Mouse (Mus musculus): ENCODE measurements around the gene Vangl1. TPM values are rescaled to one million over a fixed set of nuclear protein-coding genes. Genes with fewer than 3 reads are reported as not detected.
"Not testable (repeated sequence)": the region's sequence is repeated elsewhere in the genome, so short reads cannot be mapped to it uniquely, and the experiment has no call there.

The Vangl1 gene
- total and polyA plus RNA-seq, 3 experiments = not detected

- Histone ChIP-seq H3K9me3 (replicated peaks; ENCODE audit: low read length) (peaks cover 6% of the 10 kb centered on the region), H3K4me1 (ENCODE audit: control insufficient read depth in 1 of 2, insufficient read depth in 2 of 2) (no peaks in the 10 kb centered on the region), H3K4me3 (replicated peaks in 1 of 3; ENCODE audit: low read depth in 2 of 3, low read length in 2 of 3, poor library complexity in 1 of 3) (no peak overlapping the region), H3K27me3 (replicated peaks) (no peaks in the 10 kb centered on the region), H3K9ac (ENCODE audit: insufficient read depth, low read depth) (no peak overlapping the region), H3K4me2 (ENCODE audit: insufficient read depth, low read depth, poor library complexity, severe bottlenecking) (no peak overlapping the region), H3K36me3 (replicated peaks in 1 of 2; ENCODE audit: control insufficient read depth in 1 of 2, insufficient read depth in 1 of 2, low read length in 1 of 2) (no peaks in the 10 kb centered on the region), H3K79me2 (replicated peaks; ENCODE audit: control insufficient read depth, extremely low read depth, insufficient read depth, poor library complexity, severe bottlenecking) (no peaks in the 10 kb centered on the region), H3K27ac (ENCODE audit: insufficient read depth, low read depth) (no peak overlapping the region)
- in situ Hi-C loops (cut with MboI; ENCODE audit: low pct_ligation_motif_present, low pct_unique_long_range_greater_than_20kb, low sequenced_read_pairs) = no loop called here
- no peak for DNase-seq (ENCODE audit: extremely low read depth)
- dilution Hi-C loops (cut with MboI; ENCODE audit: extremely low pct_ligation_motif_present, extremely low pct_unique_long_range_greater_than_20kb, low sequenced_read_pairs) = no loop called here
- TF ChIP-seq PAX5 (IDR thresholded peaks at IDR 0.05; ENCODE audit: low read length) (no peak), SIN3A (IDR thresholded peaks at IDR 0.05; ENCODE audit: low read length) (no peak), SMC3 (IDR thresholded peaks at IDR 0.05; ENCODE audit: low read depth, low read length) (no peak), ZMIZ1 (IDR thresholded peaks at IDR 0.05; ENCODE audit: low read depth, low read length) (no peak), MAFK (IDR thresholded peaks at IDR 0.05; ENCODE audit: insufficient replicate concordance, low read length) (no peak), TCF12 (IDR thresholded peaks at IDR 0.05; ENCODE audit: low read depth, low read length) (no peak)
Observed at GRCm38 (mm10) chr3:102205458-102205830, 951 bp upstream of the Vangl1 start.

GRCm38 (mm10) chr3:102204734-102205457 is 403 bp upstream of the Vangl1 start:
- H3K9me3 ChIP-seq (replicated peaks; ENCODE audit: low read length); H3K4me1 ChIP-seq (ENCODE audit: control insufficient read depth in 1 of 2, insufficient read depth in 2 of 2); H3K4me3 ChIP-seq (replicated peaks in 1 of 3; ENCODE audit: low read depth in 2 of 3, low read length in 2 of 3, poor library complexity in 1 of 3); H3K79me2 ChIP-seq (replicated peaks; ENCODE audit: control insufficient read depth, extremely low read depth, insufficient read depth, poor library complexity, severe bottlenecking); H3K27me3 ChIP-seq (replicated peaks); in situ Hi-C loops (cut with MboI; ENCODE audit: low pct_ligation_motif_present, low pct_unique_long_range_greater_than_20kb, low sequenced_read_pairs); H3K27ac ChIP-seq (ENCODE audit: insufficient read depth, low read depth); DNase-seq (ENCODE audit: extremely low read depth); dilution Hi-C loops (cut with MboI; ENCODE audit: extremely low pct_ligation_motif_present, extremely low pct_unique_long_range_greater_than_20kb, low sequenced_read_pairs); H3K9ac ChIP-seq (ENCODE audit: insufficient read depth, low read depth); H3K4me2 ChIP-seq (ENCODE audit: insufficient read depth, low read depth, poor library complexity, severe bottlenecking); H3K36me3 ChIP-seq (replicated peaks in 1 of 2; ENCODE audit: control insufficient read depth in 1 of 2, insufficient read depth in 1 of 2, low read length in 1 of 2): not testable (repeated sequence)

- no peaks in the 10 kb centered on the region for H3K27me3 ChIP-seq (replicated peaks)
- H3K4me1 ChIP-seq (ENCODE audit: control insufficient read depth in 1 of 2, insufficient read depth in 2 of 2) = peaks cover 0 to 13% of the 10 kb centered on the region in 2 experiments; a peak in 2 of 4 replicates
- no peaks in the 10 kb centered on the region for H3K36me3 ChIP-seq (replicated peaks in 1 of 2; ENCODE audit: control insufficient read depth in 1 of 2, insufficient read depth in 1 of 2, low read length in 1 of 2)
- dilution Hi-C loops (cut with MboI; ENCODE audit: extremely low pct_ligation_motif_present, extremely low pct_unique_long_range_greater_than_20kb, low sequenced_read_pairs) (no loop called here), in situ Hi-C loops (cut with MboI; ENCODE audit: low pct_ligation_motif_present, low pct_unique_long_range_greater_than_20kb, low sequenced_read_pairs) (no loop called here)
- H3K27ac ChIP-seq (ENCODE audit: insufficient read depth, low read depth) = no peak overlapping the region
- DNase-seq (ENCODE audit: extremely low read depth) = no peak
- no peak overlapping the region for H3K4me3 ChIP-seq (replicated peaks in 1 of 3; ENCODE audit: low read depth in 2 of 3, low read length in 2 of 3, poor library complexity in 1 of 3)
- no peak overlapping the region for H3K4me2 ChIP-seq (ENCODE audit: insufficient read depth, low read depth, poor library complexity, severe bottlenecking)
- peaks cover 6% of the 10 kb centered on the region for H3K9me3 ChIP-seq (replicated peaks; ENCODE audit: low read length)
- H3K79me2 ChIP-seq (replicated peaks; ENCODE audit: control insufficient read depth, extremely low read depth, insufficient read depth, poor library complexity, severe bottlenecking) = no peaks in the 10 kb centered on the region
- H3K9ac ChIP-seq (ENCODE audit: insufficient read depth, low read depth) = no peak overlapping the region
- TF ChIP-seq NELFE (IDR thresholded peaks at IDR 0.05; ENCODE audit: low read depth, low read length) = no peak
- no peak for TF ChIP-seq IRF4 (IDR thresholded peaks at IDR 0.05; ENCODE audit: low read depth, low read length)
- no peak for TF ChIP-seq KAT2A (IDR thresholded peaks at IDR 0.05; ENCODE audit: insufficient replicate concordance, low read length)
- TF ChIP-seq ELF1 (IDR thresholded peaks at IDR 0.05; ENCODE audit: low read depth, low read length) = no peak
- no peak for TF ChIP-seq E2F4 (IDR thresholded peaks at IDR 0.05; ENCODE audit: insufficient replicate concordance, low read depth, low read length)
- TF ChIP-seq USF1 (IDR thresholded peaks at IDR 0.05; ENCODE audit: low read depth, low read length) = no peak
- TF ChIP-seq MXI1 (IDR thresholded peaks at IDR 0.05; ENCODE audit: low read depth, low read length) = no peak
- TF ChIP-seq CTCF (conservative IDR thresholded peaks at IDR 0.05 in 1 of 2, IDR thresholded peaks at IDR 0.05 in 1 of 2; ENCODE audit: low read depth in 2 of 2, low read length in 2 of 2) = no peak
- TF ChIP-seq MAX (IDR thresholded peaks at IDR 0.05; ENCODE audit: low read length) = no peak
Observed at GRCm38 (mm10) chr3:102203131-102203530, 1.4 kb downstream of the Vangl1 start.

Data from CH12.LX (cell line).